Mouse (Mus musculus) small intestine, adult 2 months (tissue): ENCODE measurements around the gene Map1s.

ENCODE experiments used
- CTCF ChIP-seq: fragments of 200-500 bp; IDR thresholded peaks from 2 replicates; pipeline ENCODE4 v1.5.1; 2012; ENCODE audit warnings: low read depth, mild to moderate bottlenecking, control low read depth, inconsistent platforms, low read length, moderate library complexity, mixed read lengths; ENCODE audit not compliant: insufficient replicate concordance, insufficient read length; ENCODE audit errors: extremely low read depth
- POLR2A ChIP-seq: fragments of 200-500 bp; IDR thresholded peaks from 2 replicates; pipeline ENCODE4 v1.6.1; 2012; ENCODE audit warnings: low read depth, mild to moderate bottlenecking, control low read depth, inconsistent platforms, low read length, moderate library complexity

GRCm38 (mm10) chr8:70862824-70863641, 42.7 kb upstream of the Map1s start, which contains the start of gene Kcnn1:
- no peak for TF ChIP-seq CTCF
- no peak for TF ChIP-seq POLR2A
